Mouse (Mus musculus) spleen, postnatal 14 days (tissue): Measurements from ENCODE around the gene Rcsd1.

Experiments used
- DNase-seq, 2 experiments: peaks; one replicate each; pipeline ENCODE4 v3.0.0; 2021 to 2022; ENCODE audit warnings: low spot score in 2 of 2

Rcsd1 gene

DNA sequence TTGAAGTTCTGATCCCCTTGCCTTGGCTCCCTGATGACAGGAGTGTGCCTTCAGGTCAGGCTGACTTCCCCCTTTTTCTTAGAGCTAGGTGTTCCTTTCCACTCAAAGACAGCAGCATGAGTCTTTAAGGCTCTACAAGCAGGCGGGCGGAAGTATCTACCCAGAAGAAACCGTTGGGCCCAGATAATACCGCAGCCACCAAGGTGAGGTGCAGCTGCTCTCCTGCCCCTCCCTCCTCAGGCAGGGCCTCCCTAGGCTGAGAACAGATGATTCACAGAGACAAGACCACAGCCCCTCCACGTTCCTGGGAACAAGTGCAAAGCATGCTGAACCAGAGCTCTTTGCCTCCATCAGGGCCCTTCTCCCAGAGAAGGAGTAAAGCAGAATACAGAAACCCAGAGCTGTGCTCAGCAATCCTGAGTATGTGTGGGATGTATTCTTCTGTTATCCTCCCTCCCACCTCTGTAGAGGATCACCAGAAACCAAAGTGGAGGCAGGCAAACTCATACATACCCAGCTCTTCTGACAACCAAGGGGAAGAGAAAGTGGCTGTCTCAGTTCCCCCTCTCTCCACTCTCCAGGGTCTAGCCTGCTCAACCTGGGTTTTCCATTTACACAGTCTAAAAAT is at the start of gene Rcsd1:
TSS of gene Rcsd1 (minus strand) at position 129 of the 628 bp plus-strand sequence.
- no peak for DNase-seq

DNA sequence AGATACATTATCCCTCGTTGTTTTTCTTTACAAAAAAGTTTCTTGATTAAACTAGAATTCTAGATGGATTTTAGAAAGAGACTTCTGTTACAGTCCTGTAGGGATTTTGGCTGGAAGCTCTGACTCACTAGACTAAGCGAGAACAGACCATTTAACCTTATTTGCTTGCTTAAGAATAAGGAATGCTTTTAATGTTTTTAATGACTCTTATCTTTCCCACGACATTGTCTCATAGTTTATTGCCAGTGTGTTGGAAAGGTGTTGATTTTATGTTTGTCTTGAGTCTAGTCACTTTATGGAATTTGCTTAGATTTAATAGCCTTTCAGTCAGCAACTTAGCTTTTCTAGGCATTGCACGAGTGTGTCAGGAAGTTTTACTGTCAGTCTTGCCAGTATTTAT is 45.6 kb upstream of the Rcsd1 start:
- DNase-seq: no peak

DNA sequence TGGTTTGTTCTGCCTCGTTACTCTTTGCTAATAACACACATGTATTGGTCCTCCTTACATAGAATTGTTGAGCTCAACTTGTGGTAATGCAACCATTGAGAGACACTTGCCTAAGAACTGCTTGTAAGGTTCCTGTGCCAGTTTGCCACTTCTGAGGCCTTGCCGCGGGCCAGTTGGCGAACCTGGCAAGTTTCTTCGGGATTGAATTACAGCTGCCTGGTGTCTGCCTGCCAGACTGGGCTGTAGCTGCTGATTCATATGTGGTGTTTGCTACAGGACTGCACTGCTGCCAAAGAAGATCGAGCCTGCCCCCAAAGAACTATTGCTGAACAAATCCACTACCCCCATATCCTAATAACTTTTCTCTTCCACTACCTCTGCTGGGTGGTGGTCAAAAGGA is 44.6 kb upstream of the Rcsd1 start:
- no peak for DNase-seq

DNA sequence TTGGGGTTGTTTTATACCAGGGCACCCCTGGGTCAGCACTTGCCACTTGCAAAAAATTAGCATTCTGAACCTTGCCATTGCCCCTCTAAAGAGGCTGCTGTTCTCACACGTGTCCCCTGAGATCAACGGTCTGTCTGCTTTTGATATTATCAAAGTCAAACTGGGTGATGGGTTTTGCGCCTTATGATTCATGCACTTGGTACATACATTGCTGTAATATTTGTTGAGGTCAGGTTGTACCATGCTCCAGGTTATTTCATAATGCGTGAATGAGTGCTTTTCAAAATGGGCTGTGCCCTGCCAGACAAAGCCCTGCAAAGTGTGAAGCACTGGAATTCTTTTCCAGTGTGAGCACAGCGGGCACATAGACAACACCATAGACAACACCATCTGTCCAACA is 42.3 kb upstream of the Rcsd1 start:
- DNase-seq: no peak

DNA sequence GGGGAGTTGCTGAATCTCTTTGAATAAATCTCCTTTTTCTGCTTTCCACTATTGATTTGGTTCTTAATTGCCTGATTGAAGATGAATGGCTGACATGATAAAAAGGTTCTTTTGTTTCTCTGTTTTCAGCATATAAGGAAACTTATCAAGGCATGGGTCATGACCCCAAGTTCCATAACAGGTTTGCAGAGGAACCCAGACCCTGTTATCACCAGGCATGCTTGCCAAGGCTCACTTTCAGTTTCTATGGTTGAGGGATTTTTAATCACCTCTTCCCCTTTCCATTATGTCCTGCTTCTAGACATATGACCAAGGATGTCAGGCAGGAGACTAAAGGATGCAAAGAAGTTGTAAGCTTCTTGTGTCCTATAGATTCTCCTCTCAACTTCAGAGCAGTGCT is 41.6 kb upstream of the Rcsd1 start:
- DNase-seq: no peak

DNA sequence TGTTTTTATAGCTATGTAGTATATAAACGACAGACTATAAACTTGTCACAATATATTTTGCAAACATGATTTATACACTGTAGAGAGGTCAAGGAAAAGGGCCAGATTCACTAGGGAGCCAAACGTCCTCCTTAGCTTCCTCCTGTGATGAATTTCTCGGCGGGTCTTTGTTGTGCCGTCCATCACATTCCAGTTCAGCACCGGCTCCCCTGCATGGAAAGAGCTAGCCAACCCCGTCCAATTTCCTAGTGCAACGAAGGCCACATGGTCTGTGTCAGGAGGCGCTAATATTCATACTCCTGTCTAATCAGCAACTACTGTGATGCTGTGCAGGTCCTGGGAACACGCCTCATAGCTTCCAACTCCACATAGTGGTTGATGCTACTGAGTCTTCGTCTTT is 38.5 kb upstream of the Rcsd1 start:
- DNase-seq: no peak

DNA sequence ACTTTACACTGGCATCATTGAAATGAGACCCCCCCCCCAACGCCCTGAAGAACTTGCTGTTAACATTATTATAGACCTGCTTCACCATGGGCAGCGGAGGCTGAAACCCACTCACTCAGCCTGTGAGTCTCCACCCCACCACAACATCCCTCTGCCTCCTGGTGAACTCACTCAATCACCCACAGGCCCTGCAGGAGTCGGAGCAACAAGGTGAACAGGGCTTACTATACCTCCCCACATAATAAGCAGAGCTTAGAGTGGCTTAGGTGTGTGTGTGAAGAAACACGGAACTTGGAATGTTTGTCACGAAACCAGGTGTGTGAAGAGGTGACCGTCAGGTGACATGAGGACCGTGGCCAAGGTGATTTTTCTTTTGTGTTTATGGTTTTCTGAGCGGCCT is 32.4 kb upstream of the Rcsd1 start:
- no peak for DNase-seq

DNA sequence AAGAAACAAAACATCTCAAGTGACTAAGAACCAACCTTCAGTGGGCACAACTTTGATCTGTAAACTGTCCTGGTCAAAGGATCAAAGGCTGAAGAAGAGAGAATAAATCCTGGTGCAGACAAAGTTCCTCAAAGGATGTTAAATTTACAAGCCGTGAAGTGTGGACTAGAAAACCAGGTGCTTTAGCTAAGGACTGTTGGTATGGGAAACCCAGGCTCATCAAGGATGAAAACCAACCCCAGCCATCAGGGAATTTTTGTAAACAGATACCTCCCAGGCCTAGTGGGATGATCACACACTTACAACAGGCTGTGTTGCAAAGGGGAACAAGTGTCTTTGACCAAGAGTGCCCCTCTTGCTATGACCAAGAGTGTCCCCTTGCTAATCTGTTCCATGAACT is 29.4 kb upstream of the Rcsd1 start:
- no peak for DNase-seq

DNA sequence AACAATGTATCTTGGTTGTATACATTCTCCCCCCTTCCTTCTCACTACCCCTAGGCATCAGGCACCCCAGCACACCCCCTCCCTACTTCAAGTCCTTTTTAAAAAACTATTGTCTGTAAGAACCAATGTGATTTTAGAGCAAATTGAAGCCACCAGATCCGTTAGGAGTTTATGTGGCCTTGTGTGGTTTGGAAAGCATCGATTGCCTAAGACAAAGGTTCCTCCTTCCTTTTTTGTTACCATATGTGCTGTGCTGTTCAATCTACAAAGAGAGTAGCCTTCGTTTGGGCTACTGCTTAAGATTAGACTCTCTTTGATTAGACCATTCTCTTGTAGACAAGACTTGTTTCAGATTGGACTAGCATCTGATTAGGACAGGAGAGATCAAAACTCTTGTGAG is 28.3 kb upstream of the Rcsd1 start:
- DNase-seq: no peak

DNA sequence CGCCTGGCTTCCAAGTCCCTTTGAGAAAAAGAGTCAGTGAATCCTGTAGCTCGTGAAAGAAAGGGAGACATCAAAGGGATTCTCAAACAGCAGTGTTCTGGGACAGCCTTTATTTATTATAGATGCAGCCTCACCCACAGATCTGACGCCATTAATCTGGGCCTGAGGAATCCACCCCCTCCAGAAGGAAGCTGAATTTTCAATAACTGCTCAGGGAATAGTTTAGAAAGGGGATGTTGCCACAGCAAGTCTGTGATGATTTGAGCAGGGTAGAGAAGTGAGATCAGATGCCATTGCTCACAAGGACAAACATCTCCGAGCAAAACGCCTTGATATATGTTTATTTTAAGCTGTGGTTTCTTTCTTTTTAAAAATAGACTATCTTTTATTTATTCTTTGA is 27.9 kb upstream of the Rcsd1 start:
- DNase-seq: no peak

DNA sequence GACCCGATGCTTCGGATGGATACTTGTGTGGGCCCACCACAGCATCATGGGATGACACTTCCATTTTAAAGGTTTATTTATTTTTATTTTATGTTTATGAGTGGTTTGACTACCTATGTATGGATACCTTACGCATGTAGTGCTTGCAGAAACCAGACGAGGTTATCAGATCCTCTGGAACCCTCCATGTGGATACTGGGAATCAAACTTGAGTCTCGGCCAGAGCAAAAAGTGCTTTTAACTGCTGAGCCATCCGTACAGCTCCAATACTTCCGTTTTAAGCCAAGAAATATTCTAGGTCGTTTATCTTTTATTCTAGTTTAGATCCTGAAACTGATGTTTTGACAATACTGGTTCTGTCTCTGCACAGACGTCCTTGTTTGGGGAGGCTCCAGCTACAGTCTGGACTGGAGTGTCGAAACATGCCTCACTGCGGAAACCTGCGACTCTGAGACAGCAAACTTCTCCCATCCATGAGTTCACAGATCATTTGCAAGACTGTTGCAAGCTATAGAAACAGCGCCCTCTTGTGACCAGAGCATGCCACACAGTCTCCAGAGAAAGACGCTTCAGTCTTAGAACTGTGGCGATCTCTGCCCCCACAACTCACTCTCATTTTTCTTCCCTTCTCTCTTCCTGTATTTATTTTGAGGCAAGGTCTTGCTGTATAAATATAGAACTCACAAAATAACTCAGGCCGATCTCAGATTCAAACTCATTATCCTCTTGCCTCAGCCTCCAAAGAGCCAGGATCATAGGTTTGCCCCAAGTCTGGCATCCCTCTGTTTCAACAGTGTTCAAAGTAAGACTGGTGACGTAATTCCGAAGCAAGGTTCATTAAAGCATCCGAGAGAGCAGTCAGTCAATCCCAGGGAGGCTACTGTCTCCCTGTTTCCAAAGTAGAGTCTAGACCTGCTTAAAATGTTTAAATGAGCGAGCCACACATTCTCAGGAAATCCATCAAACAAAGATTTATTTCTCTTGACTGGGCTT is 26.6 kb upstream of the Rcsd1 start:
- peak; percentile 68 to 85 for DNase-seq

DNA sequence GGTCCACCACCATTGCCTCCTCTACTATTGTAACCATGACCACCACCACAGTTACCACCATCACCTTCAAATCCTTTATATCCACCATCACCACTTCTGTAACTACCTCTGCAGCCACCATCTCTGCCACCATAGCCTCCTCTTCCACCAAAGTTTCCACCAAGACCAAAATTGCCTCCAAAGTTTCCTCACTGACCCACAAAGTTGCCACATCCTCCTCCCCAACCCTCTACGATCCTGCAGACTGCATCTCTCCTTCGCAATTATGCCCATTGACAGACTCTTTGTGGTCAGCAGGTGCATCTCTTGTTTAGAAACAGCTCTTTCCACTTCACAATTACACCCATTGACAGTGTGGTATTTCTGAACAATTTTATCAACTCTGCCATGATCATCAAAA is 25.3 kb upstream of the Rcsd1 start:
- no peak for DNase-seq

DNA sequence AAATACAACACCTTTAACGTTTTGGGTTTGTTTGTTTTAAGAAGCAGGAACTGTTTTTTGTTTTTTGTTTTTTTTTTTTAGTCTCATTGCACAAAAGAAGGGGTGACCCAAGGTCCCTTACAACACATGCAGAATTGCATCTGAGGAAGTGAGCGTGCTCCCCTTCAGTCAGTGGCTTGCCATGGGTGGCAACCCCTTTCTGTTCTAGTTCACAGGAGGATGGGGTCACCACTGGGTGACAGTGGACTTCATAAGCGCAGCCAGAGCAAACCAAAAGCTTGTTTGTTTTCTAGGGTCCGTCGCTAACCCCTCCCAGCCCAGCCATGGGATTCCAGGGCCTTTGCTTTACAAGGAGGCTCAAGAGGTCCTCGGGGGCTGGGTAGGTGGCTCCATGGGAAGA is 22.0 kb upstream of the Rcsd1 start:
- no peak for DNase-seq

DNA sequence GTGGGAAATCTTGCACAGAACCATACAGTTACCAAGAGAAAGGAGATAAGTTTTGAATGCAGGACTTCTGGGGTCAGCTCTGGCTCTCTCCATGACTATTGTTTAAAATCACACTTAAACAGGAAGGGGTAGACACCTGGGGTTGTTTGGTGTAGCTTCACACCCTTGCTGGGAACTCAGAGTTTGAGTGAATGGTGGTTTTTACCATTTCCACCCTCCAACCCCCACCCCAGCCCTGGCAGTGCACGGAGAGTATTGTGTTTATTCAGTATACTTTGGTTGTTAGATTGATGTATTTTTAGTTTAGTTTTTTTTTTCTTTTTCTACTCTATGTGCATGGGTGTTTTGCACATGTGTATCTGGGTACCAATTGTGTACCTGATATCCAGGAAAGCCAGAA is 20.6 kb upstream of the Rcsd1 start:
- no peak for DNase-seq

DNA sequence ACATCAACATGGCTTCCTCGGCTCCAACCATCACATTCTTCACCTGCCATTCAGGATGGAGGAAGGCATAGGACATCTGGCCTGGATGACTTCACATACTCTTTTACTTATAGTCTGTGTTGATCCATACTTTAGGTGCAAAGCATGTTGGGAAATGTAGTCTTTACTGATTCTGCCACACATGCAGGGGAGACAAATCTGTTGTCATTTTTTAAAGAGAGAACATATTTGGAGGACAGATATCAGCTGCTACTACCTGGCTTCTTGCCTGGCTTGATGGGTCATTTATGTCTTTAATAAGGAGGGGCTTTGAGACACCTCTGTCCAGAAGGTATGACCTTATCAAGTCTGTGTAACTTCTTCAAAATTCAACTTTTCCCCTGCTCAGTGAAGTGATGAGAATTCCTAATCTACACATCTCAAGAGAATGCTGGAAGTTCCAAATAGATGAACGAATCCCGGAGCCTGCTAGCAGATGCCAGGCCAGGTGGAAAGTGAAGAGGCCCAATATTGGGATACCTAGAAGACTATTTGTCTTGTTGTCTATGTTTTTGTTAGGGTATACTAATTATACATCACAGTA is 18.6 kb upstream of the Rcsd1 start:
- no peak for DNase-seq

DNA sequence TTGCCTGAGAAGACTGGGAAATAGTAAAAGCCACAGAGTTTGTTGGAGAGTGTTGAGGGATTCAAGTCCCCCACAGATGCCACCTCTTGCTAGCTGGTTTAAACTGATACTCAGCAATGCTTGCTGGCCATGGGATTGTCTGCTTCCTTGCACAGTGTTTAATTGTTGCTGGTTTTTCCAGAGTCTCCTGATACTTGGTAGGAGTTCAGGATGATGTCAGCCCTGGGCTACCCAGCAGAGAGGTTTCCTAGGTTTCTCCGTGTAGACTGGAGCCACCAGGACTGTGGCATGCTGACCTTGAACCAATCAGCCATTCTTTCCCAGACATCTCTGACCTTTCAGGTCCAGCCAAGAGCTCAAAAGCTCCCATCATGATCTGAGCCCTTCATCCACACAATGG is 17.4 kb upstream of the Rcsd1 start:
- DNase-seq: no peak

DNA sequence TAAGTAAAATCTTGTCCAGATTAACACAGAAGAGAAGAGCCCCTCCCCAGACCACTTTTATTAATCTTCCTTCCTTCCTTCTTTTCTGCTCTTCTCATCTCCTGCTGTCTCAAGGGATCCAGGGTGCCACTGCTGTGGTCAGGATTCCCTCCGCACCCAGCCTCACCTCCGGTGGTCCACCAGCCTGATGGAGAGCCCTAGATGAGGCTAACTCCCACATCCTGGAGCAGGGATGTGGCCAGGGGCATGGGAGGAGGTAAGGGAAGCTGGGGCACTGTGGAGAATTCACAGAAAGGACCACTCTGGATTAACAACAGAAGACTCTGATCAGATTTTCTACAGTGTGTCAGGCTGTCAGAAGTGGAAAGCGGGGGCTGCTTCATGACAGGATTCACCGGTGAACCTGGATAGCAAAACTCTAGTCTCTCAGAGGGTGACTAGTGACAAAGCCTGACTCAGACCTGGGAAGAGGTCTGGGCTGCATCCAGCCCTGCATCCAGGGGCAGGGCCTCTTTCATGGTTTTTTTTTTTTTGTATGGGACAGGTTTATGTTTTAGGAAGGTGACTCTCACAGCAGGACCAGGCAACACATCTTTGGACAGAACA is 15.6 kb upstream of the Rcsd1 start:
- no peak for DNase-seq

DNA sequence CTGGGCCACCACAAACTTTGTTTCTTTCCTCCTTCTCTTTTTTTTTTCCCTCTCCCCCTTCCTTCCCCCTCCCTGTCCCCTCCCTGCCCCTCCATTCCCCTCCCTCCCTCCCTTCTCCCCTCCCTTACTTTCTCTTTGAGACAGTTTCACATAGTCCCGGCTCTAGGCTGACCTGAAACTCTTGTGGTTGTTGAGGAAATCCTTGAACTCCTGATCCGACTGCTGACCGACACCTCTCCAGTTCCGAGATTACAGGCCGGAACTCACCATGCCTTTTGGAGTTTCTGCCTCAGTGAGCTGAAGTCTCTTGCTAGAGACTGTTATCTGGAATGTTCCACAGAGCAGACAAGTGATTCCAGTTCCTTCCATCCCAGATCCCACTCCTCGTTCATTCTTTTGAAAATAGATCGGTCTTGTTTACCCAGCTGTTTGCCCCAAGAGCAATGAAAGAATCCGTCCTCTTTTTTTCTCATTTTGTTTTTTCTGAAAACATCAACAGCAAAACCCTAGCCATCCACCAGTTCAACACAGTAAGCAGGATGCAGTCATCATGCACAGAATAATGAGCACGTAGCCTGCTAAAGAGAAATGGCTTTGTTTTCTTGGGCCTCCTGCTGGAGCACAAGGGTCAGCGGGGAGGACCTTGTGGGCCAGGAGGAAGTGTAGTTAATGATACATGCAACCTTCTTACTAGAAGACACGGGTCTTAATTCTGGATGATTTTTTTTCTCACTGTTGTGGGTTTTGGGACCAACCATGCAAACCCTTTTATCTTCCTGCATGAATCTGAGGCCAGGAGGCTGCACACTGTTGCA is 14.9 kb upstream of the Rcsd1 start:
- no peak for DNase-seq

DNA sequence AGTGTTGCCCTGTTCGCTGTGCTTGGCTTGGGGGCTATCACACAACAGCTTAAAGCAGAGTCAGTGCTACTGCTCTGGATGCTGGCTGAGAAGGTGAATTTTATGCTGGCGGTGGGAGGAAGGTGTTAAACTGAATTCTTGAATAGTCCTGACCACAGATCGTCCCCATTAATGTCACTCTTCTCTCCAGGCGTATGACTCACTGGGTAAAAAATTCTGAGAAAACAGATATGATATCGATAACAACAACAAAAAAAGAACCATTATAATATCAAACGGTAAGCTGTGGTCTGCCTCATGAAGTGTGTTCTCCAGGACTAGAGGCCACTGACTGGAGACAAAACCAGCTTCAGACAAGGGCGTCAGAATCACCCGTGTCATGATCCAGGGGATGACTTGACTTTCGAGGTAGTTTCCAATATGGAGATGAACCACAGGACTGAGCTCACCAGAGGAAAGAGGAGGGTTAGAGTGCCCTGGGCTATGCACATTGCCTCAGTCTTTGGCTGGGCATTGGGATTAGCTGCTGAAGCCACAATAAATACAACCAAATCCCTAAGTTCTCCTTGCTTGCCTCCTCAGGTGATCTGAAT is 13.1 kb upstream of the Rcsd1 start:
- DNase-seq: no peak

DNA sequence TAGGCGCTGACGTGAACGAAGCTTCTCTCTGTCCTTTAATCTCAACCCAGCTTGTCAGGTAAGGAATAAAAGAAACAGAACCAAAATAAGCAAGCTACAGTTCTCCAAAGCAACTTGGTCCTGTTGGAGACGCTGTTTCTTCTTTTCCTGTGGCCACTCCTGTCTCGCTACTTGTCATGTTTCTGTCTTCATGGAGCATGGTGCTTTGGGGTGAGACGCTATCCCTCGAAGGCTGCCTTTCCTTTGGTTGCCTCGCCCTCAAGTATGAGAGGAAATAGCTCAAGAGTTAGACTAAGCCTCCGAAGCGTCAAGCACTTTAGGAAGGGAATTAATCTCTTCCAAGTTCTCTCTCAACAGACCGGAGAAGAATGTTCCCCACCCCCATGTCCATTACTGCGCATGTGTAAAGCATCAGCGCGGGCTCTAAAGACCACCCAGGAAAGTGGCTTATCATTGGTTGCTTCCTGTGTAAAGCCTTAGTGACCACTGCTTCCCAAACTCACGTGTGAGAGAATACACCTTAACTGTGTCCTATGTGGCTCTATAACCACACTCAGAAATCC is 9.1 kb upstream of the Rcsd1 start:
- no peak for DNase-seq
